Comparison of ENCODE assay signal across 23 mouse cellular contexts in the genomic region with DNA sequence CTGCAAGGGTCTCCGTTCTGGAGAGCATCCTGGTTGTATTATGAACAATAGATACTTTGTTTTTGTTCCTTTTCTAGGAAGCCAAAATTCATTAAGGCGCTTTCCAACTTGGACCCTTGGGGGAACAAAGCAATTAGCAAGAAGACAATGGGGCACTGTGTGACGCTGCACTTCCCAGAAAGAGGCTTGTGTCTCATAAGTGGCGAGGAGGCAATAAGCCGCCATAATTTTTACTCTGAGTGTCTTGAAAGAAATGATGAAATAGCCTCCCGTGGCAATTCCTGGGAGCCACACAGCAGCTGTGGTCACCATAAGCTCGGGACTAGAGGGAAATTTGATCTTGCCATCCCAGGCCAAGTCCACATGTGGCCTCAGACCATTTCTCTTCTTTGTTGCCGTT.
A peak's percentile ranks its signal among the peaks of the same experiment; 100 is the strongest.
DNase-seq lines count a peak whose midpoint lies in the region; ATAC-seq and TF ChIP-seq lines count a peak whose summit lies in the region.
"Had no signal": no experiment of that assay in that cellular context is flagged by ENCODE, and none has a peak within 500 bp of the region (broad histone marks: within the 10 kb centered on the region; RNA-seq: fewer than 3 reads in every experiment).

No protein-coding gene starts in this region.

- DNase-seq in midbrain, postnatal 0 days (ENCODE audit: low spot score), result peak; percentile 30
- no peak for DNase-seq in midbrain, embryonic 11.5 days (ENCODE audit: low spot score, missing footprints)
- DNase-seq in hindbrain, embryonic 11.5 days (ENCODE audit: low spot score), result peak; percentile 15
- DNase-seq in hindbrain, postnatal 0 days (ENCODE audit: low spot score), result peak; percentile 30
- no peak for DNase-seq in urinary bladder, postnatal 4 days (ENCODE audit: low spot score in 2 of 2)
- DNase-seq in frontal cortex, adult 2 months (ENCODE audit: extremely low spot score in 1 of 2, low spot score in 1 of 2), result no peak
- no peak for DNase-seq in frontal cortex, postnatal 10 days (ENCODE audit: low spot score in 2 of 2)
- DNase-seq: adrenal gland, adult 8-10 months; cerebellum, postnatal 14 days; heart, postnatal 14 days; kidney, adult 9 months; kidney, postnatal 25 days; layer of hippocampus, adult 9-11 months; lung, postnatal 4 days; right cerebral cortex, adult 18-20 months had no signal

- ATAC-seq in midbrain, postnatal 0 days (ENCODE audit: low FRiP score), result no peak
- ATAC-seq in midbrain, embryonic 11.5 days (ENCODE audit: low FRiP score), result no peak
- no peak for ATAC-seq in hindbrain, embryonic 11.5 days (ENCODE audit: low FRiP score)
- 0 out of 2 replicates have a peak, but pooled peaks have one; percentile 49 for ATAC-seq in hindbrain, postnatal 0 days
- ATAC-seq: forebrain, embryonic 16.5 days had no signal

- H3K27me3 ChIP-seq in midbrain, postnatal 0 days (ENCODE audit: insufficient read depth, low read length), result no peaks in the 10 kb centered on the region
- H3K27me3 ChIP-seq in midbrain, embryonic 11.5 days (ENCODE audit: control insufficient read depth, insufficient read depth, low read length), result no peaks in the 10 kb centered on the region
- no peaks in the 10 kb centered on the region for H3K27me3 ChIP-seq in hindbrain, embryonic 11.5 days (ENCODE audit: control insufficient read depth, insufficient read depth, low read length)
- H3K27me3 ChIP-seq in hindbrain, postnatal 0 days (ENCODE audit: insufficient read depth, low read length), result no peaks in the 10 kb centered on the region
- H3K27me3 ChIP-seq: limb, embryonic 12.5 days; lung, embryonic 15.5 days had no signal

- H3K4me3 ChIP-seq in midbrain, postnatal 0 days (ENCODE audit: low read depth, low read length), result no peak overlapping the region
- H3K4me3 ChIP-seq in midbrain, embryonic 11.5 days (ENCODE audit: low read depth, low read length), result no peak overlapping the region
- H3K4me3 ChIP-seq in hindbrain, embryonic 11.5 days (ENCODE audit: low read depth, low read length), result no peak overlapping the region
- no peak overlapping the region for H3K4me3 ChIP-seq in hindbrain, postnatal 0 days (ENCODE audit: low read length)
- H3K4me3 ChIP-seq: left cerebral cortex, adult 2 months; limb, embryonic 12.5 days; lung, embryonic 15.5 days; midbrain, embryonic 10.5 days had no signal

- H3K9me3 ChIP-seq in midbrain, postnatal 0 days (ENCODE audit: low read length), result no peaks in the 10 kb centered on the region
- H3K9me3 ChIP-seq in midbrain, embryonic 11.5 days (ENCODE audit: control insufficient read depth, low read length), result no peaks in the 10 kb centered on the region
- no peaks in the 10 kb centered on the region for H3K9me3 ChIP-seq in hindbrain, embryonic 11.5 days (ENCODE audit: control insufficient read depth, low read length)
- no peaks in the 10 kb centered on the region for H3K9me3 ChIP-seq in hindbrain, postnatal 0 days (ENCODE audit: low read length)
- H3K9me3 ChIP-seq: limb, embryonic 12.5 days; lung, embryonic 15.5 days; midbrain, embryonic 10.5 days had no signal

- no peaks in the 10 kb centered on the region for H3K36me3 ChIP-seq in midbrain, postnatal 0 days (ENCODE audit: insufficient read depth, low read length)
- H3K36me3 ChIP-seq in midbrain, embryonic 11.5 days (ENCODE audit: control insufficient read depth, insufficient read depth, low read length), result no peaks in the 10 kb centered on the region
- H3K36me3 ChIP-seq in hindbrain, embryonic 11.5 days (ENCODE audit: control insufficient read depth, insufficient read depth, low read length), result no peaks in the 10 kb centered on the region
- no peaks in the 10 kb centered on the region for H3K36me3 ChIP-seq in hindbrain, postnatal 0 days (ENCODE audit: insufficient read depth, low read length)
- H3K36me3 ChIP-seq: limb, embryonic 12.5 days; lung, embryonic 15.5 days; midbrain, embryonic 10.5 days had no signal

- WGBS in midbrain, postnatal 0 days, result 49% methylated on average over 8 of the region's 8 CpGs
- WGBS in midbrain, embryonic 11.5 days, result 65% methylated on average over 8 of the region's 8 CpGs
- 48% methylated on average over 8 of the region's 8 CpGs for WGBS in hindbrain, embryonic 11.5 days
- 21% methylated on average over 8 of the region's 8 CpGs for WGBS in hindbrain, postnatal 0 days

- no peak overlapping the region for H3K27ac ChIP-seq in midbrain, postnatal 0 days (ENCODE audit: low read depth, low read length)
- no peak overlapping the region for H3K27ac ChIP-seq in midbrain, embryonic 11.5 days (ENCODE audit: low read depth, low read length)
- no peak overlapping the region for H3K27ac ChIP-seq in hindbrain, embryonic 11.5 days (ENCODE audit: low read depth, low read length)
- no peak overlapping the region for H3K27ac ChIP-seq in hindbrain, postnatal 0 days
- H3K27ac ChIP-seq: left cerebral cortex, adult 2 months; limb, embryonic 12.5 days; liver, embryonic 14.5 days; lung, embryonic 15.5 days; stomach, postnatal 0 days had no signal

- H3K4me1 ChIP-seq in midbrain, postnatal 0 days (ENCODE audit: insufficient read depth, low read length), result no peaks in the 10 kb centered on the region
- H3K4me1 ChIP-seq in midbrain, embryonic 11.5 days (ENCODE audit: control insufficient read depth, insufficient read depth, low read length), result peaks cover 2% of the 10 kb centered on the region; the same call in 1 of the 2 replicates
- no peaks in the 10 kb centered on the region for H3K4me1 ChIP-seq in hindbrain, embryonic 11.5 days (replicated peaks; ENCODE audit: control insufficient read depth, insufficient read depth, low read length)
- peaks cover 6% of the 10 kb centered on the region; the same call in 1 of the 2 replicates for H3K4me1 ChIP-seq in hindbrain, postnatal 0 days (ENCODE audit: insufficient read depth, low read length)
- H3K4me1 ChIP-seq: limb, embryonic 12.5 days; lung, embryonic 15.5 days had no signal

- no peak overlapping the region for H3K4me2 ChIP-seq in midbrain, postnatal 0 days (ENCODE audit: low read depth, low read length, poor library complexity, severe bottlenecking)
- H3K4me2 ChIP-seq in midbrain, embryonic 11.5 days, result no peak overlapping the region
- H3K4me2 ChIP-seq in hindbrain, embryonic 11.5 days (replicated peaks; ENCODE audit: low read depth, low read length), result no peak overlapping the region
- no peak overlapping the region for H3K4me2 ChIP-seq in hindbrain, postnatal 0 days (ENCODE audit: low read depth, low read length)
- H3K4me2 ChIP-seq: heart, embryonic 11.5 days; limb, embryonic 12.5 days; lung, embryonic 15.5 days had no signal

- no peak overlapping the region for H3K9ac ChIP-seq in midbrain, postnatal 0 days (replicated peaks; ENCODE audit: low read length, poor library complexity, severe bottlenecking)
- H3K9ac ChIP-seq in midbrain, embryonic 11.5 days (ENCODE audit: low read length), result no peak overlapping the region
- no peak overlapping the region for H3K9ac ChIP-seq in hindbrain, embryonic 11.5 days (ENCODE audit: low read depth, low read length)
- H3K9ac ChIP-seq in hindbrain, postnatal 0 days (replicated peaks; ENCODE audit: low read length), result no peak overlapping the region
- H3K9ac ChIP-seq: limb, embryonic 12.5 days; liver, embryonic 14.5 days; lung, embryonic 15.5 days had no signal

- TF ChIP-seq CTCF in midbrain, postnatal 0 days (IDR thresholded peaks at IDR 0.05), result no peak
- no peak for TF ChIP-seq CTCF in hindbrain, postnatal 0 days (IDR thresholded peaks at IDR 0.05; ENCODE audit: low read depth)

Comparison
In these comparisons a context has a peak if more than half of its experiments do, and no peak if none do; other contexts are left out.
1. DNase-seq: peak in midbrain, postnatal 0 days (single experiment), hindbrain, embryonic 11.5 days (single experiment) and hindbrain, postnatal 0 days (single experiment); none in midbrain, embryonic 11.5 days (single experiment), urinary bladder, postnatal 4 days (0 of 2), frontal cortex, adult 2 months (0 of 2) and frontal cortex, postnatal 10 days (0 of 2).